Mouse (Mus musculus): ENCODE data around the gene Slc28a3. TPM values are rescaled to one million over a fixed set of nuclear protein-coding genes. Genes with fewer than 3 reads are reported as not detected.

Gene Slc28a3
- polyA plus RNA-seq, 1 experiment from 2014 or later, result 0.01 TPM

DNA sequence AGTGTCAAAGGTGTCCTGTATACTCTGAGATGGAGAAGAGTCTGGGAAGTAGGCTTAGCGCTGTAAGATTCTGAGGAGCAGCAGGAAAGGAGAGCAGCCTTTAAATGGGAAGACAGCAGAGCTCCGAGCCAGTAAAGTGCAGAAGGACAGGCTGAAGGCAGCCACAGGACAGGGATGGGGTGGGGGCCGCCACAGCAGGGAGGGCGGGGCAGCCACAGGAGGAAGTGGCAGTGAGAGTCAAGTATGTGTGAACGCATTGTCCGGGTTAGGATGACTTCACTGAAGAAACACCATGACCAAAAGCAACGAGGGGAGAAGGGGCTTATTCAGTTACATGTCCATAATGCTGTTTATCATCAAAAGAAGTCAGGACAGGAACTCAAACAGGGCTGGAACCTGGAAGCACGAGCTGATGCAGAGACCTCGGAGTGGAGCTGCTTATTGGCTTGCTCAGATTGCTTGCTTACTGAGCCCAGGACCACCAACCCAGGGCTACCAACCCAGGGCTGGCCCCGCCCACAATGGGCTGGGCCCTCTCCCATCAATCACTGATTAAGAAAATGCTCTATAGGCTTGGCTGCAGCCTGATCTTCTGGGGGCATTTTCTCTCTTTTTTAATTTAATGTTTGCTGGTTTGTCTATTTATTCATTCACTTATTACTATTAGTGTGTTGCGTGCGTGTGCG is 18.8 kb upstream of the Slc28a3 start:
- Histone ChIP-seq H3K4me2 (ENCODE audit: low read depth, low read length) (no peak overlapping the region), H3K36me3 (ENCODE audit: control insufficient read depth, insufficient read depth) (no peaks in the 10 kb centered on the region), H3K9ac (ENCODE audit: low read depth, low read length) (no peak overlapping the region), H3K4me1 (ENCODE audit: control insufficient read depth, low read depth, low read length) (no peaks in the 10 kb centered on the region), H3K27ac (ENCODE audit: low read length) (no peak overlapping the region), H3K4me3 (ENCODE audit: low read depth, low read length) (no peak overlapping the region), H3K9me3 (replicated peaks; ENCODE audit: control insufficient read depth, low read length) (no peaks in the 10 kb centered on the region), H3K27me3 (ENCODE audit: control insufficient read depth, insufficient read depth, low read depth, low read length) (no peaks in the 10 kb centered on the region)
- ATAC-seq (ENCODE audit: low read depth), result no peak
- WGBS (ENCODE audit: insufficient replicate concordance), result 22% methylated on average over 13 of the region's 13 CpGs

DNA sequence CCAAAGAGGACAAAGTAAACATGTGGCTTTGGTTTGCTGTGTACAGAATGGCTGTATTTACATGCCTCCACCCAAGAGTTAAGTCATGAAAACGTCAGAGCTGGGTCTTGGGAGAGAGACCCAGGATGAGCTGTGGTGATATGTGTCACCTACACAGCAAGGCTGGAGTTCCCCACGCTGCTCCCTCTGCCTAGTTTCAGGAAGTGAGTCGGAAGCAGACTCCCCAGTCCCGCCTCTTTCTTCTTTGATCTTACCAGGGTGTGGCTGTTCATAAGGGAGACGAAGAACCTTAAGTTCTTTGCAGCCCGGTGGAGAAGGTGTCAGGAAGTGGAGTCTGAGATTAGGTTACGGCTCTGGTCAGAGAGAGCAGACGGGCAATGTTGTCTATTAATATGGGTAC is 12.0 kb upstream of the Slc28a3 start:
- H3K27me3 ChIP-seq (ENCODE audit: control insufficient read depth, insufficient read depth, low read depth, low read length), result no peaks in the 10 kb centered on the region
- H3K9ac ChIP-seq (ENCODE audit: low read depth, low read length), result no peak overlapping the region
- 14% methylated on average over 8 of the region's 8 CpGs for WGBS (ENCODE audit: insufficient replicate concordance)
- no peaks in the 10 kb centered on the region for H3K9me3 ChIP-seq (replicated peaks; ENCODE audit: control insufficient read depth, low read length)
- no peak overlapping the region for H3K4me2 ChIP-seq (ENCODE audit: low read depth, low read length)
- H3K27ac ChIP-seq (ENCODE audit: low read length), result no peak overlapping the region
- no peaks in the 10 kb centered on the region for H3K4me1 ChIP-seq (ENCODE audit: control insufficient read depth, low read depth, low read length)
- no peak overlapping the region for H3K4me3 ChIP-seq (ENCODE audit: low read depth, low read length)
- no peak for ATAC-seq (ENCODE audit: low read depth)
- H3K36me3 ChIP-seq (ENCODE audit: control insufficient read depth, insufficient read depth), result no peaks in the 10 kb centered on the region

DNA sequence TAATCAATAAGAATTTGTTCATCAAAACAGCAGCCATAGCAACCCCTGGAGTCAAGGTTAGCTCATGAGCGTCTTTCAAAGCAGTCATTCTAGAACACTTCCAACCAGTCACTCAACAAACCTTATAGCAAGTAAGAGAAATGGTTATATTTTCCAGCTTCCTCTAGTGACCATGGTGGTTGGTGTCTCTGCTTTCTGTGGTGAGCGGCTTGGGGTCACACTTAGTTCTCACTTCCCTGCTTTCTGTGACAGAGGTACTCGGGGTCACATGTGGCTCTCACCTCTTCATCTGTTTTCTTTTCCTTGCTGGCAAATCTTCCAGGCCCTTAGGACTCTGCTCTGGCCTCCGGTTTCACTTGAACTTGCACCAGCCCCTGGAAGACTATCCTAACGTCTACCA is 8.6 kb upstream of the Slc28a3 start:
- H3K36me3 ChIP-seq (ENCODE audit: control insufficient read depth, insufficient read depth), result no peaks in the 10 kb centered on the region
- no peaks in the 10 kb centered on the region for H3K4me1 ChIP-seq (ENCODE audit: control insufficient read depth, low read depth, low read length)
- ATAC-seq (ENCODE audit: low read depth), result no peak
- H3K27ac ChIP-seq (ENCODE audit: low read length), result no peak overlapping the region
- H3K9ac ChIP-seq (ENCODE audit: low read depth, low read length), result no peak overlapping the region
- H3K27me3 ChIP-seq (ENCODE audit: control insufficient read depth, insufficient read depth, low read depth, low read length), result no peaks in the 10 kb centered on the region
- 53% methylated on average over 5 of the region's 5 CpGs for WGBS (ENCODE audit: insufficient replicate concordance)
- H3K4me3 ChIP-seq (ENCODE audit: low read depth, low read length), result no peak overlapping the region
- H3K4me2 ChIP-seq (ENCODE audit: low read depth, low read length), result no peak overlapping the region
- no peaks in the 10 kb centered on the region for H3K9me3 ChIP-seq (replicated peaks; ENCODE audit: control insufficient read depth, low read length)

DNA sequence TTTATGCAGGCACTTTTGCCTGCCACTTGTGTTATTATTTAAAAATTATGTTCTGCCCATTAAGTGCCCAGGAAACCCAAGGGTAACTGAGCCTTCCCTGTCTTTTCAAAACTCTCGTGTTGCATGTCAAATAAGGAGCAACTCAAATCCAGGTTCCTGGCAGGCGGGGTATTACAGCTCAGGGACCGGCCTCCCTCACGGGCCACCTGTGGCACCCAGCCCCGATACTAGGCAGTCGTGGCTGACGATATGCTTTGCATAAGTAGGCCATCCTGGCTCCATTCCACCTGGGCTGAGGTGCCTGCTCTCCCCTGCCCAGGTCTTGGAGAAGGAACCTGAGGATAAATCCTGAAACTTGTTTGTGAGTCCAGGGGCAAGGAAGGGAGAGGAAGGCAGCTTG is 618 bp downstream of the Slc28a3 start:
- no peak for ATAC-seq (ENCODE audit: low read depth)
- H3K9me3 ChIP-seq (replicated peaks; ENCODE audit: control insufficient read depth, low read length), result no peaks in the 10 kb centered on the region

DNA sequence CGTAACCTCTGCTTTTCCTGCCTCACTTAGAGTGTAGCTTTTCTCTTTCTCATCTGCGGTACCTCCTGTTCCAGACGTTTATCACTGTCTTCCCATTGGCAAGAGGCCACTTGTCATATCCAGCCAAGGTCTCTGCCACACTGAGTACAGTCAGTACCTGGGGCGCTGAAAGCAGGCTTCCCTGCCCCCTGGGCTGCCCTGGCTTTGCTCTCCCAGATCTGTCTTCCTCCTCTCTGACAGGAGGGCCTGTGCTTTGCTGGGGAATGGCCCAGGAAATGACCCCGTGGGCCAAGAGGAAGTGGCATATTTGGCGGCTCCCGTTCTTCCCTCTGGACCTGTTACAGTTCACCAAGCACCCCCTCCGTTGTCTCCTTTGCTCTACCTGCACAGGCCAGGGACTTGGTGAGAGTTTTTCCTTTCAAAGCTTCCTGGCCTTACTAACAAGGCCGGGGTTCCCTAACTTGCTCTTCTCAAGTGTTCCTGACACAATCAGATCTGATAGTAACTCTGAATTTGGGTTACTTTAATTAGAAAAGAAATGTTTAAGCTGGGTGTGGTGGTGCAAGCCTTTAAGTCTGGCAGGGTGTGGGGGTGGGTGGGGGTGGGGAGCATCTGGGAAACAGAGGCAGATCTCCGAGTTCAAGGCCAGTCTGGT is 9.3 kb downstream of the Slc28a3 start:
- no peaks in the 10 kb centered on the region for H3K27me3 ChIP-seq (ENCODE audit: control insufficient read depth, insufficient read depth, low read depth, low read length)
- H3K27ac ChIP-seq (ENCODE audit: low read length), result no peak overlapping the region
- ATAC-seq (ENCODE audit: low read depth), result no peak
- H3K4me3 ChIP-seq (ENCODE audit: low read depth, low read length), result no peak overlapping the region
- H3K9ac ChIP-seq (ENCODE audit: low read depth, low read length), result no peak overlapping the region; the same call in 1 of the 2 replicates
- no peaks in the 10 kb centered on the region for H3K36me3 ChIP-seq (ENCODE audit: control insufficient read depth, insufficient read depth)
- no peak overlapping the region for H3K4me2 ChIP-seq (ENCODE audit: low read depth, low read length)
- H3K9me3 ChIP-seq (replicated peaks; ENCODE audit: control insufficient read depth, low read length), result no peaks in the 10 kb centered on the region
- WGBS (ENCODE audit: insufficient replicate concordance), result 32% methylated on average over 10 of the region's 10 CpGs
- H3K4me1 ChIP-seq (ENCODE audit: control insufficient read depth, low read depth, low read length), result no peaks in the 10 kb centered on the region

More for the DNA sequence above, 618 bp downstream of the Slc28a3 start:
- no peaks in the 10 kb centered on the region for H3K36me3 ChIP-seq (ENCODE audit: control insufficient read depth, insufficient read depth)
- H3K27me3 ChIP-seq (ENCODE audit: control insufficient read depth, insufficient read depth, low read depth, low read length), result peaks cover 2% of the 10 kb centered on the region; the same call in 1 of the 2 replicates
- H3K9ac ChIP-seq (ENCODE audit: low read depth, low read length), result no peak overlapping the region
- 29% methylated on average over 7 of the region's 7 CpGs for WGBS (ENCODE audit: insufficient replicate concordance)
- no peak overlapping the region for H3K4me3 ChIP-seq (ENCODE audit: low read depth, low read length)
- no peaks in the 10 kb centered on the region for H3K4me1 ChIP-seq (ENCODE audit: control insufficient read depth, low read depth, low read length)
- H3K27ac ChIP-seq (ENCODE audit: low read length), result no peak overlapping the region
- H3K4me2 ChIP-seq (ENCODE audit: low read depth, low read length), result no peak overlapping the region

DNA sequence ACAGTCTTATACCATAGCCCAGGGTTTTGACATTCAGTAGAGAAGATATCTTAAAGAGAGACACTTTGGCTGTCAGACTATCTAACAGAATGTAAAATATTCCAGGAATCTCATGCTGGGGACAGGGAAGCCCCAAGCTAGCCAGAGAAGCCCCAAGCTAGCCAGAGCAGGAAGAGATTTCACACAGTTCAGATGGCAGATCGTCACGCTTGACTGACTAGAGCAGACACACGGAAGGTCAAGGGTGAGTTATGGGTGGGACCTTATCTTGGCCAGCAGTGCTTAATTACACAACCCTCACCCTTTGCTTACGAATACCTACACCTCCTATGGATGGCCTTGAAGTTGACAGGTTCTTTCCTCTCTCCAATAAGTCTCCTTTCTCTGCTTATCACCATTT is 12.1 kb downstream of the Slc28a3 start:
- ATAC-seq (ENCODE audit: low read depth), result no peak
- no peaks in the 10 kb centered on the region for H3K4me1 ChIP-seq (ENCODE audit: control insufficient read depth, low read depth, low read length)
- WGBS (ENCODE audit: insufficient replicate concordance), result 39% methylated on average over 4 of the region's 4 CpGs

DNA sequence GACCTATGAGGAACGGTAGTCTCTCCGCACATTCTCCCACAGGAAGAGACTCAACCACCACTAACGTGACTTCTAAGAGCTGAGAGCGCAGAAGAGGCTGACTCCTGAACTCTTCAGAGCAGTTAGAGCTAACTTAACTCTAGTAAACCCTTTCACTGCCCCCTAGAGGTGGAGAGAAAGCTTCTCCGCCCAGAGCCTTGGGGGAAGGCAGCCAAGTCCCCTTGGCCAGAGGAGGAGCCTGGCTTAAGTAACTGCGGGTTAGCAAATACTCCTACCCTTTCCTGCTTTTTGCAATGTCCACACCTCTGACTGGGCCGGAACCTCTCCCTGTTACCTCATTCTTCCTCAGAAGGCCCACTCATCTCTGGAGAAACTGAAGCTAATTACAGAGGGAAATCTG is 17.5 kb downstream of the Slc28a3 start:
- no peaks in the 10 kb centered on the region for H3K36me3 ChIP-seq (ENCODE audit: control insufficient read depth, insufficient read depth)
- 22% methylated on average over 7 of the region's 7 CpGs for WGBS (ENCODE audit: insufficient replicate concordance)
- no peaks in the 10 kb centered on the region for H3K9me3 ChIP-seq (replicated peaks; ENCODE audit: control insufficient read depth, low read length)
- no peak overlapping the region for H3K27ac ChIP-seq (ENCODE audit: low read length)
- no peaks in the 10 kb centered on the region for H3K27me3 ChIP-seq (ENCODE audit: control insufficient read depth, insufficient read depth, low read depth, low read length)
- ATAC-seq (ENCODE audit: low read depth), result no peak
- H3K4me2 ChIP-seq (ENCODE audit: low read depth, low read length), result 0 out of 2 replicates have a peak overlapping the region, but pooled peaks have one; percentile 10
- no peak overlapping the region for H3K4me3 ChIP-seq (ENCODE audit: low read depth, low read length)
- no peaks in the 10 kb centered on the region for H3K4me1 ChIP-seq (ENCODE audit: control insufficient read depth, low read depth, low read length)
- no peak overlapping the region for H3K9ac ChIP-seq (ENCODE audit: low read depth, low read length)

More for the DNA sequence above, 12.1 kb downstream of the Slc28a3 start:
- Histone ChIP-seq H3K9me3 (replicated peaks; ENCODE audit: control insufficient read depth, low read length) (no peaks in the 10 kb centered on the region), H3K36me3 (ENCODE audit: control insufficient read depth, insufficient read depth) (no peaks in the 10 kb centered on the region), H3K27ac (ENCODE audit: low read length) (no peak overlapping the region), H3K4me3 (ENCODE audit: low read depth, low read length) (no peak overlapping the region), H3K9ac (ENCODE audit: low read depth, low read length) (no peak overlapping the region), H3K4me2 (ENCODE audit: low read depth, low read length) (no peak overlapping the region), H3K27me3 (ENCODE audit: control insufficient read depth, insufficient read depth, low read depth, low read length) (no peaks in the 10 kb centered on the region)

DNA sequence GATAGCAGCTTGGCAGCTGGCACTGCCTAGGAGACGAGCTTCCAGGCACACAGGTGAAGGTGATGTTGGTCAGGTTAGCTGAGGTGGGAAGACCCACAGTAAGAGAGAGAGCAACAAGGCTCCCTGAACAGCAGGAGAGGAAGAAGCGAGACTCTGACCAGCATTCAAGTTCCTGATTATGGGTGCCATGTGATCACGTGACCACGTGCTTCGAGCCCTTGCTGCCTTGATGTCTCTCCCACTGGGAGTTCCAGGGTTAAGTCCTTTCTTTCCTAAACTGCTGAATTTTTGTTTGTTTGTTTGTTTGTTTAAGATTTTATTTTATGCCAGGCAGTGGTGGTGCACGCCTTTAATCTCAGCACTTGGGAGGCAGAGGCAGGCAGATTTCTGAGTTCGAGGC is 18.8 kb downstream of the Slc28a3 start:
- Histone ChIP-seq H3K9me3 (replicated peaks; ENCODE audit: control insufficient read depth, low read length) (no peaks in the 10 kb centered on the region), H3K9ac (ENCODE audit: low read depth, low read length) (no peak overlapping the region), H3K4me1 (ENCODE audit: control insufficient read depth, low read depth, low read length) (no peaks in the 10 kb centered on the region), H3K27me3 (ENCODE audit: control insufficient read depth, insufficient read depth, low read depth, low read length) (no peaks in the 10 kb centered on the region), H3K4me3 (ENCODE audit: low read depth, low read length) (no peak overlapping the region), H3K36me3 (ENCODE audit: control insufficient read depth, insufficient read depth) (no peaks in the 10 kb centered on the region), H3K4me2 (ENCODE audit: low read depth, low read length) (no peak overlapping the region), H3K27ac (ENCODE audit: low read length) (no peak overlapping the region)
- WGBS (ENCODE audit: insufficient replicate concordance), result 52% methylated on average over 7 of the region's 7 CpGs
- ATAC-seq (ENCODE audit: low read depth), result no peak

DNA sequence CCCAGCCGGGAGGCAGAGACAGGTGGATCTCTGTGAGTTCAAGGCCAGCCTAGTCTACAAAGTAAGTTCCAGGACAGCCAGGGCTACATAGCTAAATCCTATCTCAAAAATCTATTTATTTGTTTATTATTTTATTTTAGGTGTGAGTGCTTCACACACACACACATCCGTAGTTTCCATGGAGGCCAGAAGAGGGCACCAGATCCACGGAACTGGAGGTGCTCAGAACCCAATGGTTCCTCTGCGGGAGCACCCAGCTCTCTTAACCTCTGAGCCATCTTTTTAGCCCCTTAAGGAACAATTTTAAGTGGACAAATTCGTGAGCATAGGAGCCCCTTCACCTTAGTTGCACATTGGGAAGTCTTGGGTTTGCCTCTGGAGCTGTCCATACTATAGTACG is 20.0 kb downstream of the Slc28a3 start:
- H3K27ac ChIP-seq (ENCODE audit: low read length), result no peak overlapping the region
- H3K36me3 ChIP-seq (ENCODE audit: control insufficient read depth, insufficient read depth), result no peaks in the 10 kb centered on the region
- H3K4me2 ChIP-seq (ENCODE audit: low read depth, low read length), result no peak overlapping the region
- no peak for ATAC-seq (ENCODE audit: low read depth)
- H3K9me3 ChIP-seq (replicated peaks; ENCODE audit: control insufficient read depth, low read length), result no peaks in the 10 kb centered on the region
- no peak overlapping the region for H3K9ac ChIP-seq (ENCODE audit: low read depth, low read length)
- 34% methylated on average over 6 of the region's 6 CpGs for WGBS (ENCODE audit: insufficient replicate concordance)
- H3K4me3 ChIP-seq (ENCODE audit: low read depth, low read length), result no peak overlapping the region
- no peaks in the 10 kb centered on the region for H3K27me3 ChIP-seq (ENCODE audit: control insufficient read depth, insufficient read depth, low read depth, low read length)
- H3K4me1 ChIP-seq (ENCODE audit: control insufficient read depth, low read depth, low read length), result no peaks in the 10 kb centered on the region
